Mouse (Mus musculus) liver, embryonic 18 days (tissue): Measurements from ENCODE around the gene Rnf135. TPM values are rescaled to one million over a fixed set of nuclear protein-coding genes. Genes with fewer than 3 reads are reported as not detected.

Source experiments
- polyA plus RNA-seq: library from polyadenylated mRNA; depleted of rRNA; stranded (reverse); fragments of >200 nt; gene quantifications from 2 replicates; pipeline ENCODE4 v1.2.3, GENCODE M21; 2012; rRNA removed

Gene Rnf135
- polyA plus RNA-seq: 4.3 and 4.9 TPM in 2 replicates

DNA sequence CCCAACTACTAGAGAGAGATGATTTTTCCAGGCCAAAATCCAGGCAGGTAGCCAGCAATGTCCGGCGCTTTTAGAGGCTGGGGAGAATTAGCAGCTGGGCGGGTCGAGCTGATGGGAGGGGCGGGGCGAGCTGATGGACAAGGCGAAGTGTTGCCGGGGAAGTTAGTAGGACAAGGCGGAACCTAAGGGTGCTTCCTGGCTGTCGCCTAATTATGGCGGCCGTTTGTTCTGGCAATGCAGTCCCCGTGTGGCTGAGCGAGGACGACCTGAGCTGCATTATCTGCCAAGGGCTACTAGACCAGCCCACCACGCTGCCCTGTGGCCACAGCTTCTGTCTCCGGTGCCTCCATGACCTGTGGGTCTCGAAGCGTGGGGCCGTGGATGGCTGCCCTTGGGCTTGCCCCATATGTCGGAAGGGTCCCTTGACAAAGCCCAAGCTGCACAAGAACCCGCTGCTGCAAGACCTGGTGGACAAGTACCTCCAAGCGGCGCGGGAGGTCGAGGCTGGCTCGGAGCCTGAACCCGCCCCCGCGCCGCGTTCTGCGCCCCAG lies at the start of gene Rnf135:
TSS of gene Rnf135 (plus strand) at position 147 of the 551 bp plus-strand sequence.

GRCm38 (mm10) chr11:80141825-80142521 lies 41.7 kb upstream of the Rnf135 start, which contains the start of gene Tefm:
Tefm (minus strand) TSS chr11:80142175.

DNA sequence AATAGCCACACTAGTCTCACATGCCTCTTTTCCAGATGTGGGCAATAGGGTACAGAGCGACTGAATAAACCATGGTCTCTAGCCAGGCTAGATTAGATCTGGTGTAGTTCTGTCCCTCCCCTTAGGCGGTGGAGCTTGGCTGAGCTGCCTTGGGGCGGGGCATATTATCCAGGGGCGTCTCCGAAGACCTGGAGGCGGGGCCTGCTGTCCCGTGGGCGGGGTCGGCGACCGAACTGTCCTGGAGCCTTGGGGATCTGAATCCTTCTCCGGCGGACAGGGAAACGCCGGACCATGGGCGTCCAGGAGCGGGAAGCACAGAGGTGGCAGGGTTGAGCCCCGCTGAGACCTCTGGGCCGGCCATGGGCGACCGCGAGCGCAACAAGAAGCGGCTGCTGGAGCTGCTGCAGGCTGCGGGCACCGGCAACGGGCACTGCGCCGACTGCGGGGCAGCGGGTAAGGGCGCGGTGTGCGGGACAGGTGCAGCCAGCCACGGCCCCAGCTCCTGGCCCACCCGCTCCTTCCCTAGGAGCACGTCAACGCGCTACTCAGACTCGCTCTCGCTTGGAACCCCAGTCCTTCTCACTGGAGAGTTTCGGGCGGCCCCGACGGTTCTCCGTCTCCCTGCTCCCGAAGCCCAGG lies 29.7 kb upstream of the Rnf135 start, which contains the start of gene Adap2:
TSS of gene Adap2 (plus strand) at position 249 of the 639 bp plus-strand sequence.

DNA sequence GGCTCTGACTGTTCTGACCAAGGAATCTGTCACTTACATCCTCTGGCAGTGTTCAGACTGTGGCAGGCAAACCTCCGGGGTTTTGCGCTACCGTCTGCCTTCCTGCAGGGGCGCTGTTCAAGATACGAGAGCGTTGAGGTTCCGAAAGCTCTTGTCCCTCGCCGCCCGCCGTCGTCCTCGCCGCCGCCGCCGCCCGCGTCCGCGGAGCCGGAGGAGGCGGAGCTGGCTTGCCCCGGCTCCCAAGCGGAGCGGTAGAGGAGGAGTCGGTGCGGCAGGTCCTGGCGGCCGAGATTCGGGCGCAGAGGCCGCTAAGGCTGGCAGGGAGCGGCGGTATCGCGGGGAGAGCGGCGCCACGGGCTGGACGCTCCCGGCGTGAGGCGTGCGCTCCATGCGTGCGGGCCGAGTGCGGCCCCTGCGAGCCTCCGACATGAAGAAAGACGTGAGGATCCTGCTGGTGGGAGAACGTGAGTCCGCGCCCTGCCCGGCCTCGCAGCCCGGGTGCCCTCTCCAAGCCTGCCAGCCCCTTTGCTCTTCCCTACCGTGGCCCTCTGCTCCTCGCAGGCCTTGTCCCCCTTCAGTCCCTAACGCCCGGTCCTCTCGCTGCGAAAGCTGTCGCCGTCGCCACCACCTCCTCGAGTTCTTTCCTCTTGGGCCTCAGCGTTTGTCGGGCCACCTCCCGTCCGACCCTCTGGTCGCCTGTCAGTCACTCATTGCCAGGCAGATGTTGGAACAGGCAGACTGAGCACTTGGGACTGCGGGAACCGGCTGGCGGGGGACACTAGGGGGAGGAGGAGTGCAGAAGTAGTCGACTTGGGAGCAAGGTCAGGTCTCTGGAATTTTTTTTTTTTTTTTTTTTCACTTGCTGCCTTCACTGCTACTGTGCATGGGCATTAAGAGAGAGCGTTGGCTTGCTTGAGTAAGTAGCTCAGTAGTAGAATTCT lies 25.5 kb downstream of the Rnf135 start, which contains the start of gene Rhot1:
TSS of gene Rhot1 (plus strand) at position 160 of the 941 bp plus-strand sequence.

Other genes with a start within 250 kb of the Rnf135 start
- 8.1 and 8.5 TPM in 2 replicates for gene Utp6, start 221.5 kb upstream of the Rnf135 start, polyA plus RNA-seq
- gene Suz12, start 190.7 kb upstream of the Rnf135 start, polyA plus RNA-seq: 15.1 and 16.5 TPM in 2 replicates
- 35.5 and 39.8 TPM in 2 replicates for gene Crlf3, start 102.9 kb upstream of the Rnf135 start, polyA plus RNA-seq
- gene Atad5, start 94.5 kb upstream of the Rnf135 start, polyA plus RNA-seq: 4.8 and 5.7 TPM in 2 replicates
- 9.6 and 10.1 TPM in 2 replicates for gene Tefm, start 41.7 kb upstream of the Rnf135 start, polyA plus RNA-seq
- gene Adap2, start 29.7 kb upstream of the Rnf135 start, polyA plus RNA-seq: 6.1 and 6.7 TPM in 2 replicates
- gene Rhot1, start 25.2 kb downstream of the Rnf135 start, polyA plus RNA-seq: 13.4 and 16.4 TPM in 2 replicates
- gene Rhbdl3, start 117.1 kb downstream of the Rnf135 start, polyA plus RNA-seq: 0.12 and 0.14 TPM in 2 replicates
- 2.4 and 2.6 TPM in 2 replicates for gene 5730455P16Rik, start 194.2 kb downstream of the Rnf135 start, polyA plus RNA-seq
- 69.8 and 74.5 TPM in 2 replicates for gene Zfp207, start 199.4 kb downstream of the Rnf135 start, polyA plus RNA-seq
- 47.9 and 49.3 TPM in 2 replicates for gene Psmd11, start 244.8 kb downstream of the Rnf135 start, polyA plus RNA-seq